Mouse (Mus musculus) layer of hippocampus, adult 8-10 months (tissue): ENCODE measurements around the gene Ndrg3. TPM values are rescaled to one million over a fixed set of nuclear protein-coding genes. Genes with fewer than 3 reads are reported as not detected.
"Not testable (repeated sequence)": the region's sequence is repeated elsewhere in the genome, so short reads cannot be mapped to it uniquely, and the experiment has no call there.

Experiments used
- DNase-seq, 2 experiments: peaks; one replicate each; pipeline ENCODE4 v3.0.0; 2022; ENCODE audit warnings: low spot score in 2 of 2
- total RNA-seq, 4 experiments: library from RNA; stranded (reverse); gene quantifications; 2 replicates each; pipeline ENCODE4 v1.2.4; 2022

Ndrg3 gene
- total RNA-seq, 4 experiments from 2014 or later, result 385 to 449 (median 420) TPM

DNA sequence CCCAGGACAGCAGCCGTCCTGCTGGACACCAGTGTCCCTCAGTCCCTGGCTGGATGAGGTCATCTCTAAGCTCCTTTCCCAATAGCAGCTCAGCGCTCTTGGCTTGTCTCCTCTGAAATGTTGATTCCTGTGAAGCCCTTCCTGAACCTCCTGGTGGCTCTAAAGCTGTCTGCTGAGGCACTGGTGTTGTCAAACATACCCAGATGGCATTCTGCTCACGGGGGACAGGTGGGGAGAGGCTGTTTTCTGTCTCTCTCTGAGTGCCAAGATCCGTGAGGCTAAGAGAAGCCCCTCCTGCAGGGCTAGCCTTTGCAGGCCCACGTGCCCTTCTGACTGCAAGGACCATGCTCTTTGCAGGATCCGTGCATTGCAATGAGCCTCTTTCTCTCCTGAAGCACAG is 51.9 kb downstream of the Ndrg3 start:
- DNase-seq, result not testable (repeated sequence)

DNA sequence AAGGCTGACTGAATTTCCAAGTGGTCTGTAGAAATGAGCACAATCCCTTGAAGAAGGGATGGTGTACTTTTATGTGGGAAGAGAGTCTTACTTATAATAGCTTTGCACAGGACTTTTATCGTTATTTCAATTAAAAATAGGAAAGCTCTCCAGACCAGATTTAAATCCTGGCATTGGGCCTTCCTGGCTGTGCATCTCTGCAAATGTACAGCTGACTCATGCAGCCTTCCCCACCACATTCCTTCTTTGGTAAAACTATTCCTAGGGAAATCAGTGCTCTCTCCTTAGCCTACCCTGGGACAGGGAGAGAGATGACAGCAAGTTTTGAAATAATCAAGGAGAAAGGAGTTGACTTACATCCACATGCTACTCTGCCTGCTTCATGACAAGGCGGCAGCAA is 54.1 kb downstream of the Ndrg3 start:
- DNase-seq, result peak; percentile 45

DNA sequence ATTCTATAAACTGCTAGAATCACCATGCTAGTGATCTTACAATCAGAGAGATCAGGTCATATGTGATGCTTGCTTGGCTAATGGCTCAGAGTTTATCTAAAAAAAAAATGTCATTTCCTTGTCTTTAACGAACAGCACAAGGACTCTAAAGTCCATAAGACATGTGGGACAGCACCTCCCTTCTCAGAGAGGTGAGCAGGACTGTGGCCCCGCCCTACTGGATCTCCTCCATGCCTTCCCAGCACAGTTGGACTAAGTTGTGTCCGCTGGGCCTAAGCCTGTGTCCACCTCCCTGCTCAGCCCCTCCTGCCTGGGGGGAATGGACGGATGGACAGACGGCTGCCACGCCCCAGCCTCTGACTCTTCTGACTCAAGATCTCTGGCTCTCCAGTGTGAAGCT is 56.9 kb downstream of the Ndrg3 start:
- DNase-seq, result no peak

DNA sequence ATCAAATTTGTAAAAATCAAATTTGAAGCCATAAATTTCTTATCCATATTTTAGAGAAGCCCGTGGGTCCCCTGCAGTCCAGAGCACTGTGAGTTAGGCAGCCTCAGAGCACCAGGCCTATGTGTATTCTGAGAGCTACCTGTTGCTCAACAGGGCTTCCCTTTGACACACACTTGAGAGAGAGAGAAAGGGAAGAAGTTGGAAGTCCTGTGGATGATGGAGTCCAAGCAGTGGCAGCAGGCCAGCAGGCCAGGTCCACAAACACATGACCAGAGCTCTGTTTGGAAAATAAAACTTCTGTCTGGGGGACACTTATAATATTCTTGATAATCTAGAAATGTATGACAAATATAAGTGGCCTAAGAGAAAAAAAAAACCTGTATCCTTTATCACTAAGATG is 58.4 kb downstream of the Ndrg3 start:
- no peak for DNase-seq

DNA sequence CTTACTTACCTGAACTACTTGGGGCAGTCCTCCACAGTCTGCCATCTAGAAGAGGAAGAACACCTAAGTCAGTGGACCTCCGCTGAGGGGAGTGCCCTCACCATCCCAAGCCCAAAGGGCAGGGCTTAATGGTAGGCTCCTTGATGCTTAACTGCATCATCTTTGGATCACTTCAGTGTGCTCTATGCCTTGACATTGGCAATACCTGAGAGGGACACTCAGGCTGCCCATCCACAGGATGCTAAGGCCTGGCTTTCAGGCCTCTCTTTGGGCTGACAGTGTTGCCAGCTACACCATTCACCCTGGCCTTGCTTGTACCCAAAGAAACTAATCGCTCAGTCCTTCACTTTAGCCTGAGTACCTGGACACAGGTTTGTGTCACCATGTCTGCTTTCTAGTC is 60.4 kb downstream of the Ndrg3 start:
- no peak for DNase-seq

DNA sequence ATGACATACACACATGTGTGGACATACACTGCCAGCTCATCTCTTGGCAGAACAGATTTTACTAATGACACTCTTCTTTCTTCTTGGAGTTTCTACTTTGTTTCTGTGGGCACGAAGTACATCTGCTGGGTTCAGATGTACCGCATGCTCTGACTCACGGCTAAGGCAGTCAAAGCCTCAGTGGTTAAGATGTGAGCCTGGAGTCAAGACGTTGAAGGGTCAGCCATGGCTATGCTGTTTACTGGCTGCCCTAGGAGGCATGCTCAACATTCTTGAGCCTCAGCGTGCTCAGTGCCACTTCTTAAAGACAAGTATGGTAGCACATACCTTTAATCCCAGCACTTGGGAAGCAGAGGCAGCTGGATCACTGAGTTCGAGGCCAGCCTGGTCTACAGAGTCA is 61.3 kb downstream of the Ndrg3 start:
- no peak for DNase-seq

DNA sequence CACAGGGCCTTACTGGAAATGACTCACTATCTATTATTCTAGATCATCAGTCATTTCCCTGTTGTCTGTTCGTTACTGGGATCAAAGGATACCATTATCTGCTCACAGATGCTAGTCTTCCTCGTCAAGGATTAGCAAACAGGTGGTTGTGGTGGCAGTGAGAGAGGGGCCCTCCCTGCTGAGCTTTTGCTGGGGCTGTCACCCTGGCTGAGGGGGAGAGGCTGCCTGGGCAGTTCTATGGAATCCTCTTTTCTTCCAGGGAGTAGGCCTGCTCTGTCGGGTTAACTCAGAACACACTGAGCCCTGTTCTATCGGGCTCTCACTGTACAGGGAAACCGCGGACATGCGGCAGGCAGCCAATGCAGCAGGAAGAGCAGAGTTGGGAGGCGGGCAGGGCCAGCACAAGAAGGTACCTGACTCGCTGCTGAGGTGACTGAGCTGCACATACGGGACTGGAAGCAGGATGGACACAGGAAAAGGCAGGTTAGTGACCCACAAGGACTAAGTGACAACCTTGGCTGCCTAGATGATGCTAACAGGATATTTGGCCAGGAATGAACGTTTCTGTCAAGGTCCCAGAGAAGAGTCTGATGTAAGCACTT is 62.2 kb downstream of the Ndrg3 start:
- no peak for DNase-seq

DNA sequence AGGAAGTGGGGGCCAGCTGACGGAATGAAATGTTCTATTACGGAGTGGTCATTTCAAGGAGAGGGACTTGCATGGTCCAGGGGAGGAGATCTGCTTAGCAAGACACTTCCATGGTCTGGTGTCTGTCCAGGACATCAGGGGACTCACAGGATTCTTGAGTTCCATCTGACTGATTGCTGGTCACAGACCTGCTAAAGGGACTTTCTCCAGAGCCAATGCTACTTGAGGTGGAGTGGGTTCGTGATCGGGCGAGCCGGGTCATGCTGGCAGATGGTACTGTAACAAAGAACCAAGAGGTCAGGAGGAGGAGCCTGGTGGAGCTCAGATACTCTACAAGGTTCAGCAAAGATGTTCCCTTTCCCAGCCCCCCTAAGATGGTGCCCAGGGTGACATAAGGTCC is 63.2 kb downstream of the Ndrg3 start:
- no peak for DNase-seq

DNA sequence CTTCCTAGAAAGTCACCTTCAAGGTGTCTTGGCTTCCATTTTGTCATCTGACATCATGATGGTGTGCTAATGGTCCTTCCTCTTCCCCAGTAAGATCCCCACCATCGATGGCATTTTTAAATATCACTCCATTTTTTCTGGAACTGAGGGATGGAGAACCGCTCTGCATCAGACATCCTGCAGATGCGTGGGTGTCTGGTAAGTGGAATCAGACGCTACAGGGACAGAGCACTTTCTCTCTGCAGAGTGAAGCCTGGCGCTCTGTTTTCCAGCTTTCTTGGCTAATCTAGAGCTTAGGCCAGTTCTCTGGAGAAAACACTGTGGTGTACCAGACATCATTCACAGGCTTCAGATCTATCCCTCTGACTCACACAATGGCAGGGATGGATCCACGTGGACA is 64.2 kb downstream of the Ndrg3 start:
- no peak for DNase-seq

DNA sequence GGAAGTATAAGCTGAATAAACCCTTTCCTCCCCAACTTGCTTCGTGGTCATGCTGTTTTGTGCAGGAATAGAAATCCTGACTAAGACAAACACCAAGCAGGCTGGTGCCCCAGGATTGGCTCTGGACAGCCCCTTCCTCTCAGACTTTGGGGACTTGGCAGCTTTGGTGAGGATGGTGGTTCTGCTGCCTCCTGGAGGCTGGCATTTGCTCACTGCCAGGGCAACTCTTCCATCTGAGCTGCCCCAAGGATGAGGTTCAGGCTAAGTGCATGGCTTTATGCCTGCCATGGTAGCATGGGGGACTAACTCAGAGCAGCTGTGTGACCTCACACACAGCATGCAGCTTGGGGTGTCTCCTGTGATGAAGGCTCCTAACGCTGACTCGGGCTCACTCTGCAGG is 66.2 kb downstream of the Ndrg3 start:
- not testable (repeated sequence) for DNase-seq

DNA sequence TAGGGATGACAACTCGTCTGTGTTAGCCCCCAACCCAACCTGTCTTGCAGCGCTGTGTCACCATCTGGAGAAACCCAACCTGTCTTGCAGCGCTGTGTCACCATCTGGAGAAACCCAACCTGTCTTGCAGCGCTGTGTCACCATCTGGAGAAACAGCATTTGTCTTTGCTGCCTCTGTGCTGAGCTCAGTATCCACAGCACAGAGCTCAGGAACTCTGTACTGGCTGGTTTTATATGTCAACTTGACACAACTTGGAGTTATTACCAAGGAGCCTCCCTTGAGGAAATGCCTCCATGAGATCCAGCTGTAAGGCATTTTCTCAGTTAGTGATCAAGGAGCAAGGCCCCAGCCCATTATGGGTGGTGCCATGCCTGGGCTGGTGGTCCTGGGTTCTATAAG is 66.8 kb downstream of the Ndrg3 start:
- not testable (repeated sequence) for DNase-seq

DNA sequence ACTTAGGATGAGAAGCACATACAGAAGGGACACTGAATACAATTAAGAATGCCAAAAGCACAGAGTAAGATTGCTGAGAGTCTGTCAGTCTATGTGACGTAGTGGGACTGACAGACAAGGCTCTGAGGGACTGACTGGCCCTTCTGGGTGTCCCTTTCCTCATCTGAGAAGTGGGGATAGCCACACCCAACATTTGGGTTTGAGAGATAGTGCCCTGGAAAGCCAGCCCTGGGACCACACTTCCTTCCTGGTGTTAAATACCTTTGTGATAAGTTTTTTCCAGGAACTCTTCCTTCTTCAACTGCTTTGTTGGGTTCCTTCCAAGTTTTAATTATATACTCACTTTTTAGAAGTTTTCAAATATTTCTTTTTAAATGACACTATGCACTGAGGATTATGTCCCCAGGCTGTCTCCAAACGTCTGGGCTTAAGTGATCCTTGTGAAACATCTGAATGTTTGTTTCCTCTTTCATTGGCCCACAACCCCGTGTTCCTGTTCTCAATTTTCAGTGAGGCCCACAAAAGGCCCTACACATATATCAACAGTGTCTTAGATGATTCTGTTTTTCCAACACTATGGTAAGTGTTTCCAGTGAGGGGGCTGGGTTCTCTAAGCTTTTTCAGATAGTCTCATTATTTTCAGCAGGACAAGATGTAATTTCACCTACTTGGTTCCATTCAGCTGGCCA is 67.5 kb downstream of the Ndrg3 start:
- DNase-seq, result no peak

DNA sequence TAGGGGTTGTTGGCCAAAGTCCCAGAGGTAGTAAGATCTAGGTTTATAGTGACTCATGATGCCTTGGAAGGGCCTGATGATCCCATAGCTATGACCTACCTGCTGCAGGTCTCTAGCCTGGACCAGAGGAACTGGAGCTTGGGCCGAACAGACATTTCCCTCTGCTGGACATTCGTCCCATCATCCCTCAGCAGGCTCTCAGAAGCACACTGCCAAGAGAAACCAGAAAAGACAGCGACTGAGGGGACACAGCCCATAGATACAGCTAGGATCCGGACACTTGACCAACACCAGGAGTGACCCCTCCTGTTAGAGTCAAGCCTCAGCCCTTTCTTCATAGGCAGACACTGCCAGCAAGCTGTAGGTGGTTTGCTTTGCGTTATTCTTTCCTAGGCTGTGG is 68.8 kb downstream of the Ndrg3 start:
- DNase-seq, result no peak

DNA sequence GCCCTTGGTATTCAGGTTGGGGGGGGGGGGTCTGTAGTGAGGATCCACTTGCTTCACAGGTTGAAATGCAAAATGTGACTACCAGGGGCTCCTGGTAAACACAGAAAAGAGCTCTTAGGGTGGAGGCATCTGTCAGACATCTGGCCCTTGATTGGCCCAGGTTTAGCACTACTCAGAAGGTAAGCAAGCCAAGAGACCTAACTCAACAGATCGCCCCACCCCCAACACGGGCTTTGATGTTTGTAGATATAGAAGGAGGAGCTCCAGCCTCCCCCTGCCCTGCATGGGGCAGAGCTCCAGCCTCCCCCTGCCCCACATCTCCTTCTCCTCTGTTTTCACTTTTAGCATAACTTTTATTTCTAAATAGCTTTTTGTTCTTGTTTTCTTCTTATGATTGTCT is 72.1 kb downstream of the Ndrg3 start:
- no peak for DNase-seq

DNA sequence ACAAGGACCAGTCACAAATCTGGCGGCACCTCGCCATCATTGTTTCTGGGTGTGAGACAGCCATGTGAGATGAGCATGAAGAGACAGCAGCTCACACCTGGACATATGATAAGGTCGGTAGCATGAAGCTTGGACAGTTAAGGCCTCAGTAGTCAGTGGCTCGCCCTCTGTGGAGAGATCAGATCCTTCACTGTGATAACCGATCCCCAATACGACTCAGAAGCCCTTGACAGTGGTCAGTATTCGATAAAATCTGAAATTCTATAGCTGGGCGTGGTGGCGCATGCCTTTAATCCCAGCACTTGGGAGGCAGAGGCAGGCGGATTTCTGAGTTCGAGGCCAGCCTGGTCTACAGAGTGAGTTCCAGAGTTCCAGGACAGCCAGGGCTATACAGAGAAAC is 72.7 kb downstream of the Ndrg3 start:
- DNase-seq, result not testable (repeated sequence)

DNA sequence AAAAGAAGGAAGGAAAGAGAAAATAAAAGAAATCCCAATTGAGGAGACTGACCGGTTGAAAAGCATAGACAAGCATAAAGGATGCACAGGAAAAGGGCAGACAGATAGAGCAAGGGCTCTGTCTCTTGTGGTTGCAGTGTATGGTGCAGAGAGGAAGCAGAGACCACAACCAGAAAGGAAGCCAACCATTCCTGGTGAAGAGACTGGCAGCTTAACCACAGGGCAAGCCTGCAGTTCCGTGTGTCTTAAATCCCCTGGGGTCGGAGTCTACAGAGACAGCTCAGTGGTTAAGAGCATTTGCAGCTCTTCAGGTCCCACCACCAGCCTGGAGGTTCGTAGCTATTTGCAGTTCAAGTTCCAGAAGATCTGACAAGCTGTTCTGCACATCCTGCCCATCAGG is 73.3 kb downstream of the Ndrg3 start:
- DNase-seq, result no peak

DNA sequence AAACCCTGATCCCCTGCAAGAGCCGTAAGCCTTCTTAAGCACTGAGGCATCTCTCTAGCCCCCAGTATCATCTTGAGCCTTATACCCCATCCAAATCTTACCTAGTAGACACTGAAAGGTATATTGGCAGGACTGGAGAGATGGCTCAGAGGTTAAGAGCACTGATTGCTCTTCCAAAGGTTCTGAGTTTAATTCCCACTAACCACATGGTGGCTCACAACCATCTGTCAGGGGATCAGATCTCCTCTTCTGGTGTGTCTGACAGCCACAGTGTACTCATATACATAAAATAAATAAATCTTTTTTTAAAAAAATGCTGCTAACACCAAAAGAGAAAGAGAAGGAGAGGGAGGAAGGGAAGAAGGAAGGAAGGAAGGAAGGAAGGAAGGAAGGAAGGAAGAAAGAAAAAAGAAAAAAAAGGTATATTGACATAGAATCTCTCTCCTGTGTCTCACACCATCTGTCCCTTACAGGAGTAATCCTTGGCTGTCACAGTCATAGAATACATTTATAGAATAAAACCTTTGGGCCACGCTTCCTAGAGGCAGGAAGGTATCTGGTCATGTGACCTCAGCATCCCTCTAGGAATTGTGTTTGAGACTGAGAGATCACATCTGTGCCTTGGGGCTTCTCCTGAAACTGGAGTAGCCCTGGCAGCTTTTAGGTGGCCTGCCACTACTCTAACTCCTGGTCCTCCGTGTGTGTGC is 75.3 kb downstream of the Ndrg3 start:
- no peak for DNase-seq

DNA sequence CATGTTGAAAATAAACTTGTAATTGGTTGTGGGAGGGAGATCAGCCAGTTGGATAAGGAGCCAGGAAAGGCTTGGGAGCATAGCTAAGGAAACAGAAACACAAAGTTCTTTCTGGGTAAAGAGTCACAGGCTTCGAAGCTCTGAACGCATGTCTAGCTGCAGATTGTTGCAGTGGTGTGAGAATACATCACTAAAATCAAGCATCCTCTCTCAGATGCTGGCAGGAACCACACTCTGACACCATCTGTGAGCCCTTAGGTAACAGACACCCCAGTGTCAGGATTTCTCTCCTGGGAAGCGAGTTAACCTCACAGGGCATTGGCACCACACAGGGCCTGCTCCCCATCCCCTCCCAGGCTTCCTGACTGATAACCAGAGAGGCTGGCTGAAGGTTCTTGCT is 76.3 kb downstream of the Ndrg3 start:
- no peak for DNase-seq

DNA sequence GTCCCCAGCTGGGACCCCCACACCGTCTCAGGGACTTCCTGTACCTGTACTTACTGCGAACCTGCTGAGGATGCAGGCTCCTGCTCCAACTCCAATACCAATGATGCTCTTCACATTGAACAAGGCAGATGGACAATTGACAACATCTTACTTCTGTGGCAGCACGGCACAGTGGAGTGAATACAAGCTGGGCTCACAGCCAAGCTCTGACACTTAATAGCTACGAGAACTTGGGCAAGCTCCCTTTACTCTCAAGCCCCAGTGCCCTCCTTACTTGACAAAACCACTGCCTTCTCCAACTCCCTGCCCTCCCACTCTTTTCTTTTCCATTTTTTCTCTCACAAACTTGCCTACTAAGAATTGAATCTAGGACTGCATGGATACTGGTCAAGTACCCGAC is 78.7 kb downstream of the Ndrg3 start:
- DNase-seq, result no peak

DNA sequence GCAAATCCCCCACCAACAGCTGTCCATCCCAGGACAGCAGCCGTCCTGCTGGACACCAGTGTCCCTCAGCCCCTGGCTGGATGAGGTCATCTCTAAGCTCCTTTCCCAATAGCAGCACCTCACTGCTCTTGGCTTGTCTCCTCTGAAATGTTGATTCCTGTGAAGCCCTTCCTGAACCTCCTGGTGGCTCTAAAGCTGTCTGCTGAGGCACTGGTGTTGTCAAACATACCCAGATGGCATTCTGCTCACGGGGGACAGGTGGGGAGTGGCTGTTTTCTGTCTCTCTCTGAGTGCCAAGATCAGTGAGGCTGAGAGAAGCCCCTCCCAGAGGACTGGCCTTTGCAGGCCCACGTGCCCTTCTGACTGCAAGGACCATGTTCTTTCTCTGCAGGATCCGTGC is 85.9 kb downstream of the Ndrg3 start:
- DNase-seq, result not testable (repeated sequence)

DNA sequence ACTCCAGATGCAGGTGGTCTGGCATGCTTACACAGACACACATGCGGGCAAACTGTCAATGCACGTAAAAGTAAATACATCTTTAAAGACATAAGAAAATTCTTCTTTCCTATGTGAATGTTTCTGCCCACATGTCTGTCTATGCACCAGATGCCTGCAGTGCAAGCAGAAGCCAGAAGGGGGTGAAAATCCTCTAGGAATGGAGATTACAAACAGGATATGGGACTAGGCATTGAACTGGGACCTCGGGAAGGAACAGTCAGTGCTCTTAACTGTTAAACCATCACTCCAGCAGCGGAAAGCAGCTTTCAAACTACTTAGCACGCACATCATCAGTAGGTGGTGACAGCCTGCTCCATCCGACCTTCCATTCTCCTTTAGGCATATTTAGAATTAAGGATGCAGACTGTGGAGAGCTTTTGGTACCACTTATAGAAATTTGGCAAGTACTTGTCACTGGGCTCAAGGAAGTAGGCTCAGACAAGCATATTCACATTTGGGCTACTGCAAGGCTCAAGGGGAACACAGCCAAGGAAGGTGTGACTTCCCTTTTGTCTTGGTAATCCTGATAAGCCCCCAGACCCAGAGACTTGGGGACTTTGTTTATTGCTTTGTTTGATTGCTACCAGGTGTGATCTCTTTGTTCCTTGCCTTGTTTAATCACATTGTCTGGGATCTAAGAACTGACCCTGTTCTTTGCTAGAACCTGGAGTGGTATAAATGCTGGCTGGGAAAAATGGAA is 86.7 kb downstream of the Ndrg3 start:
- DNase-seq, result peak; percentile 60 to 77

DNA sequence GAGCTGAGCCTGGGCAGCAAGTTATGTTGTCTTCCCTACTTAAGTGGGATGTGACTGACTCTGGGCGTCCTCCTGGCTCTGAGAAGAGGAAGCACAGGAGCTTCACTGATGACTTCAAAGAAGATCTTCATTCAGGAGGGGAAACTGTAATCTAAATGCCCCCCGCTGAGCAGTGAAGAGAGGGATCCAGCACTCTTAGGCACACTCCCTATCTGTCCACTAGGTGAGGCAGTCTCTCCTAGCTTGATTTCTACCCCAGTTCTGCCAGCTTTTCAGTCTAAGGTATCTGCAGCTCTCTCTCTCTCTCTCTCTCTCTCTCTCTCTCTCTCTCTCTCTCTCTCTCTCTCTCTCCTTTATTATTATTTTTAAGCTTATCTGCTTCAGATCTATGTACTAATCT is 88.5 kb downstream of the Ndrg3 start:
- DNase-seq, result no peak
